Mouse (Mus musculus): ENCODE data around the gene Oscar.

The Oscar gene

GRCm38 (mm10) chr7:3616057-3616388 is at the start of gene Oscar:
TSS of gene Oscar (minus strand) at chr7:3616157.
- DNase-seq = no peak

GRCm38 (mm10) chr7:3665215-3666114 is 49.5 kb upstream of the Oscar start, which contains the start of gene Leng1:
TSS of gene Leng1 (minus strand) at chr7:3665840.
- DNase-seq = peak; percentile 97

GRCm38 (mm10) chr7:3664524-3665214 is 48.7 kb upstream of the Oscar start:
- no peak for DNase-seq

GRCm38 (mm10) chr7:3658578-3658977 is 42.6 kb upstream of the Oscar start:
- no peak for DNase-seq

- no peak for DNase-seq
Observed at GRCm38 (mm10) chr7:3656966-3657365, 41.0 kb upstream of the Oscar start.

- DNase-seq = no peak
Observed at GRCm38 (mm10) chr7:3646641-3647040, 30.7 kb upstream of the Oscar start.

- DNase-seq = no peak
Observed at GRCm38 (mm10) chr7:3646188-3646587, 30.2 kb upstream of the Oscar start.

GRCm38 (mm10) chr7:3645488-3646025 is 29.6 kb upstream of the Oscar start:
- no peak for DNase-seq

- DNase-seq = peak; percentile 97
Observed at GRCm38 (mm10) chr7:3644672-3645487, 28.9 kb upstream of the Oscar start, which contains the start of gene Cnot3. TSS of gene Cnot3 (plus strand) at chr7:3645268.

- DNase-seq = no peak
Observed at GRCm38 (mm10) chr7:3644348-3644671, 28.4 kb upstream of the Oscar start.

- DNase-seq = no peak
Observed at GRCm38 (mm10) chr7:3643843-3644242, 27.9 kb upstream of the Oscar start.

- DNase-seq = no peak
Observed at GRCm38 (mm10) chr7:3643412-3643811, 27.5 kb upstream of the Oscar start.

- no peak for DNase-seq
Observed at GRCm38 (mm10) chr7:3630478-3630815, 14.5 kb upstream of the Oscar start.

- peak; percentile 90 for DNase-seq
Observed at GRCm38 (mm10) chr7:3629543-3630477, 13.9 kb upstream of the Oscar start, which contains the start of the genes Tfpt and Prpf31. TSS of gene Tfpt (minus strand) at chr7:3629929. TSS of gene Prpf31 (plus strand) at chr7:3629985.

GRCm38 (mm10) chr7:3629030-3629429 is 13.1 kb upstream of the Oscar start:
- no peak for DNase-seq

GRCm38 (mm10) chr7:3617242-3617995 is 1.5 kb upstream of the Oscar start, which contains the start of gene Ndufa3:
TSS of gene Ndufa3 (plus strand) at chr7:3617373.
- DNase-seq = peak; percentile 87

GRCm38 (mm10) chr7:3616389-3617241 is 658 bp upstream of the Oscar start:
- DNase-seq = no peak

- no peak for DNase-seq
Observed at GRCm38 (mm10) chr7:3614021-3614420, 1.9 kb downstream of the Oscar start.

- no peak for DNase-seq
Observed at GRCm38 (mm10) chr7:3611006-3611405, 5.0 kb downstream of the Oscar start.

- DNase-seq = no peak
Observed at GRCm38 (mm10) chr7:3610437-3610836, 5.5 kb downstream of the Oscar start.

Data from lung, postnatal 14 days (tissue).